Mouse (Mus musculus) c-Kit-positive CD71-negative TER-119-negative erythroid progenitor cells, embryonic 14.5 days (primary cell): ENCODE results near the gene Stk35.

ENCODE experiments used
- DNase-seq: peaks from one replicate; pipeline ENCODE4 v3.0.0-alpha.2; 2013; ENCODE audit warnings: low read depth

Stk35 gene

GRCm38 (mm10) chr2:129800271-129800903 is at the start of gene Stk35:
Gene Stk35, plus strand, starts transcription at chr2:129800517.
- peak; percentile 77 for DNase-seq

GRCm38 (mm10) chr2:129782046-129782445 is 18.3 kb upstream of the Stk35 start:
- DNase-seq, result no peak

GRCm38 (mm10) chr2:129796501-129796900 is 3.8 kb upstream of the Stk35 start:
- no peak for DNase-seq

DNA sequence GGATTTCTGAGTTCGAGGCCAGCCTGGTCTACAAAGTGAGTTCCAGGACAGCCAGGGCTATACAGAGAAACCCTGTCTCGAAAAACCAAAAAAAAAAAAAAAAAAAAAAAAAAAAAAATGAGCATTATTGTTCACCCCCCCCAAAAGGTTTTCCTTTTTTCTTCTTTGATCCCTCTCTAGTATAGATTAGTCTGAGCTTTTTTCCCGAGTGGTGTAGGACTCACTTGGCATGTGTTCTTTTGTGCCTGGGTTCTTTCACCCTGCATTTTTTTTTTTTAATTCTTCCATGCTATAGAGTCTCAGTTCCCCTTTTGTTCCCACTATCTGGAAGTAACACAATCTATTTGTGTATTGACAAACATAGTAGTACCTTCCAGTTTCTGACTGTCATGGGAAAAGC is 2.6 kb upstream of the Stk35 start:
- DNase-seq, result no peak

DNA sequence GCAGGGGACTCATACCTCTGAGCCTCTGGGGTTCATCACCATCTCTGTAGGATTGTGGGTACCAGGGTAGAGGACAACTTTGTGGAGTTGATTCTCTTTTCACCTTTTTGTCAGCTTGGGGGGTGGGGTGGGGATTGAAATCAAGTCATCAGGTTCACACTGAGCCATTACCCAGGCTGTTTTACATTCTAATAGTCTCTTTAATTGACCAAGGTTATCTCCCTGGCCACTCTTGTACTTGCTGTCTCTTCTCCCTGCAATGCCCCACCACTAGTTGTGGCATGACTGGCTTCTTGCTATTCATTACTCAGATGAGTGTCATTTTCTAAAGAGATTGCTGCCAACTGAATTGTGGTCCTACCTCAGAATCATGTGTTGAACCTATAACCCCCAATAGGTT is 1.9 kb upstream of the Stk35 start:
- no peak for DNase-seq

GRCm38 (mm10) chr2:129800904-129801230 is 550 bp downstream of the Stk35 start:
- DNase-seq, result no peak

DNA sequence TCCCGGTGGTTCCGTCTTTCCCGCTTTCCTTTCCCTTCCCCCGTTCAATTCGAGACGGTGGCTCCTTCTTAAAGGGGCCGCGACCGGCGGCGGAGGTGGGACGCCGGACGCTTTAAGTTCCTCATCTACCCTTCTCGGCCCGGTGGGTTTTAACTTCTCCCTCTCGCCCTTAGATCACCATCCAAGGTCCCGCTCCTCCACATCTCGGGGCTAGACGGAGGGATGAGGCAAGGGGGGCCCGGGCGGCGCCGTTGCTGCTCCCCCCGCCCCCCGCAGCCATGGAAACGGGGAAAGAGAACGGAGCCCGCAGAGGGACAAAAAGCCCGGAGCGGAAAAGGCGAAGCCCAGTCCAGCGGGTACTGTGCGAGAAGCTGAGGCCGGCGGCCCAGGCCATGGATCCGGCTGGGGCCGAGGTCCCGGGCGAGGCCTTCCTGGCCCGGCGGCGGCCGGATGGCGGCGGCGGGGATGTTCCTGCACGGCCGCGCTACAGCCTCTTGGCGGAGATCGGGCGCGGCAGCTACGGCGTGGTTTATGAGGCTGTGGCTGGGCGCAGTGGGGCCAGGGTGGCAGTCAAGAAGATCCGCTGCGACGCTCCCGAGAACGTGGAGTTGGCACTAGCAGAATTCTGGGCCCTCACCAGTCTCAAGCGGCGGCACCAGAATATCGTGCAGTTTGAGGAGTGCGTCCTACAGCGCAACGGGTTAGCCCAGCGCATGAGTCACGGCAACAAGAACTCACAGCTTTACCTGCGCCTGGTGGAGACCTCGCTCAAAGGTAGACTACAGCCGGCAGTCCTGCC is 1.1 kb downstream of the Stk35 start:
- peak; percentile 67 for DNase-seq

DNA sequence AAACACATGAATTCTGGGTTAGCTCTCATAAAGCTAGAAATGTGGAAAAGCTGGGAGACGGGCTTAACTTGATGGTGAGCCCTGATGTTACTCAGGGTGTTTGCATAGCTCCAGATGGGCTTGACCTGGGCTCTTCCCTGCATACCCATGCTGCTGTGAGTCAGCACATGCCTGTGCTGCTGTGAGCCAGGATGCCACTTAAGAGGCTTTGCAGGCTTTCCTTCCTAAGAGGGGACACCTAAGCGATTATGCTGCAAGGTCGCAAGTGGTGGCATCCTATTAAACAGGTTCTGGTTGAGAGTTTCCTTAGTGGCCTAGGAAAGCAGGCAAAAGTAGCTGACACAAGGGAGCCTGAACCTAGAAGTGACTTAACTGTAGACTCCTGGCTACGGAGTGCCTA is 5.2 kb downstream of the Stk35 start:
- DNase-seq, result no peak

GRCm38 (mm10) chr2:129806486-129806885 is 6.2 kb downstream of the Stk35 start:
- DNase-seq, result no peak

DNA sequence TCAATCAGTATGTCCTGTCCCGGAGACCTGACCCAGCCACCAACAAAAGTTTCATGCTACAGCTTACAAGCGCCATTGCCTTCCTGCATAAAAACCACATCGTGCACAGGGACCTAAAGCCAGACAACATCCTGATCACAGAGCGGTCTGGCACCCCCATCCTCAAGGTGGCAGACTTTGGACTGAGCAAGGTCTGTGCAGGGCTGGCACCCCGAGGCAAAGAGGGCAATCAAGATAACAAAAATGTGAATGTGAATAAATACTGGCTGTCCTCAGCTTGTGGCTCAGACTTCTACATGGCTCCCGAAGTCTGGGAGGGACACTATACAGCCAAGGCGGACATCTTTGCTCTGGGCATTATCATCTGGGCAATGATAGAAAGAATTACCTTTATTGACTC is 10.2 kb downstream of the Stk35 start:
- no peak for DNase-seq

DNA sequence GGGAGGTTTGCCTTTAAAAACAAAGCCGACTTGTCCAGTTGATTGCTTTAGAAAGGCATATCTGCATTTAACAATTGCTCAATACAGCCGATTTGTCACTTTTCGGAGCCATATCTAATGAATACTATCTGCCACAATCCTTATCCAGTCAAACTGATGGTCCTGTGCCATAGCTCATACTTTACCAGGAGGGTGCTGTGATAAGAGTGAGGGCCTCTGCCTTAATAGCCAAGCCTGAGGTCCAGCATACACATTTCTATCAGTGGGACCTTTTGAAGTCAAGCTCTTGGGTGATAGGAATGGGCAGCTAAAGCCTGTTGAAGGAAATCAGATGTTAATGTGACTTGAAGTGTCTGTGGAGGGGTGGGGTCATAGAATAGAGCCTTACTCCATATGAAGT is 13.7 kb downstream of the Stk35 start:
- DNase-seq, result no peak

DNA sequence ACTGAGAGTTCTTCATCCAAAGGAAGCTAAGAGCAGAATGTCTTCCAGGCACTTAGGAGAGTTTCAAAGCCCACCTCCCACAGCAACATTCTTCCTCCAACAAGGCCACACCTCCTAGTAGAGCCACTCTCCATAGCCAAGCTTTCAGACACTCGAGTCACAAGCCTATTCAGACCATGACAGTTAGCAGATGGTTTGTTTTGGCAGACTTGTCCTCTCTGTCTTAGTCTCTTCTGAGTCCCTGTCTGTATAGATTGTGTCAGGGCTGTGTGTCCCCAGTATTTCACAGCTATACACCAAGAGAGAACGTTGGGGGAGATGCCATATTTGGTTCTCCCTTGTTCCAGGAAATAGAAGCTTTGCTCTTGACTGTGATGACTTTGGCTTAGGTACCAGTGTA is 14.8 kb downstream of the Stk35 start:
- DNase-seq, result no peak

DNA sequence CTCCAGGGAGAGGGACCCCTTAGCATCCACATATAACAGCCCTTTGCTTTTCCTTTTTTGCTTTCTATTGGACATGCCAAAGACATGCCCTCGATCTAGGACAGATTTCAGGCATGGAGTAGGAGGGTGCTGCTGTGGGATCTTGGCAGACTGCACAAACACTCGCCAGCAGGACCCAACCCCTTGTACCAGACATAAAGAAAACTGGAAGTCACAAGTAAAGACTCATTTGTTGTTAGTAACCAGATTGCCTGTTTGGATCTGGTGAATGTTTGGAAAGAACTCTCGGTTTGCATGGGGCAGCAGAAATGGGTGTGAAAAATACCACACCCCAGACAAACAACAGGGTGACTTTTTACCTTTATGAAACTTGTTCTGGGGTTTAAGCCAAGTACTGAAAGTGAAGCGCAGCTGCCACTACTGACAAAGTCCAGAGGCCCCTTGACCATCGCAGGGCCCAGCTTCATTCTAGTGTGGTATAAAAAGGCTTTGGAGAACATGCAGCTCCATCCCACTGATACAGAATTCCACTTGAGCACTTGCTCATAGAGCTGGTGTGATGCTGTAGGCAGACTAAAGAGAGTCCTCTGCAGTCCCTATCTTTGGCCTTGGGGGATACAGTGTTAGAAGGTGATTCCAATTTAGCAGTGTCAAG is 17.4 kb downstream of the Stk35 start:
- no peak for DNase-seq

GRCm38 (mm10) chr2:129818868-129819267 is 18.6 kb downstream of the Stk35 start:
- no peak for DNase-seq

GRCm38 (mm10) chr2:129819531-129819930 is 19.2 kb downstream of the Stk35 start:
- no peak for DNase-seq

- no peak for DNase-seq
These were observed 19.6 kb downstream of the Stk35 start for GRCm38 (mm10) chr2:129819951-129820350.

DNA sequence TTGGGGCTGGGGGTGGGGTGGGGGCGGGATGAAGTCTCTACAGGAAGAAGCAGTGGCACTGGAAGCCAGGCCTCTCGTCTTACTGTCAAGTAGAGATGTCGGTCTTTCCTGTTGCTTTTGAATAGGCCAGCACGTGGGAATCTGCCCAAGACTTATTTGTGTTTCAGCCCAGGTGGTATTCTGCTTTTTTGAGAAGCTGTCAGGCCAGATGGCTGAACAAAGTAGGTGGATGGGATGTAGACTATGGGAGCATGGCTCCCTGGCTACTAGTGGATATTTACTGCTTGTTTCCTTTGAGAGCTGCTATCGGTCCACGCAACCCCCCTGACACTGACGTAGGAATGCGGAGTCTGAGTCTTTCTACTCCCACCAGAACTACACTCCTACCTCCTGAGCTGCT is 20.7 kb downstream of the Stk35 start:
- no peak for DNase-seq

DNA sequence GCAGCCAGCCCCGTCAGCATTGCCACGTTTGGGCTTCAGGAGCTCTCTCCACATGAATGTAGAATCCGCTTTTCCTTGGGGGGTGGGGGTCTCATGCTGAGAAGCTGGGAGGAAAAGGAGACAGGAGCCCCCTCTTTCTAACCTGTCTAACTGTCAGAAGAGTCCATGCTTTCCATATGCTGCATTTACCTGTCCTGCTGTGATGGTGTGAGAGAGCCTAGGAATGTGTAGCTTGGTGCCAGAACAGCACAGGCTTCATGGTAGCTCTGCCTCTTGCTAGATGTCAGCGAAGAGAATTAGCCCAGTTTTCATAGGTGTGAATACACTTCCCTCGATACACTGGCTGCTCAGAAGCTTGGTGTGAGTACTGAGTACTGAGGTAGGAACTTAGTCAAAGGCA is 21.3 kb downstream of the Stk35 start:
- DNase-seq, result no peak

DNA sequence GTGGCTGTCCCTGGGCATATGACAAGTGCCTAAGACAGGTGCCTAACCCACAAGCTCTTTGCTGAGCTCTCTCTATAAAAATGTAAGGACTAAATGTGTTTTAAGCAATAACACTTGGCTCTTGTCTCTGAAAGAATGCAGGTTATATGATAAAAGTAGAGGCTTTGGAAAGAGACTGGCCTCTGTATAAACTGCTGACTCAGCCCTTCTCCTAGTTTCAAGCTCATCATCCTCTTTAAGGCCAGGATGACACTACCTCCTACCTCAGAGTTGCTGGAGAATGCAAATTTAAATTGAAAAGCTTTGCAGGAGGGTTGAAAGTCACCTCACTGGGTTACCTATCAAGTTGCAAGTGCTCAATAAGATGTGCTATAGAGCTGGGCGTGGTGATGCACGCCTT is 23.0 kb downstream of the Stk35 start:
- no peak for DNase-seq

DNA sequence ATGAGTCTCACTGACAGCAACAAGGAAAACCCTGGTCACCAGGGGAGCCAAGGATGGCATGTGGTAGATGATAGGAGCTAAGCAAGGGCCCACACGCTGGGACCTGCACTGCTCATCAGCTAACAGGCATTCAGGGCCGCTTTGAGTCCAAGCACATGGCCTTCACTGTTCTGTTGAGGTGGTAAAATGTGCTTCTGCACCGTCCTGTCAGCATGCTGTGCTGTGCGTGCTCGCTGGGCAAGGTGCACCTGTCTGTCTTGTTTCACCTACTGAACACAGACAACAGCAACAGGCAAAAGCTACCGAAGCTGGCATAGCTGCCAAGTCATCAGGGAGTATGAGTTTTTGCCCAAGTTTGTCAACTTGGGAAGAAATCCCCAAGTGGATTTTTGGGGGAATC is 23.9 kb downstream of the Stk35 start:
- no peak for DNase-seq

GRCm38 (mm10) chr2:129826141-129826540 is 25.8 kb downstream of the Stk35 start:
- no peak for DNase-seq

- DNase-seq, result no peak
These were observed 32.7 kb downstream of the Stk35 start for GRCm38 (mm10) chr2:129832993-129833392.

DNA sequence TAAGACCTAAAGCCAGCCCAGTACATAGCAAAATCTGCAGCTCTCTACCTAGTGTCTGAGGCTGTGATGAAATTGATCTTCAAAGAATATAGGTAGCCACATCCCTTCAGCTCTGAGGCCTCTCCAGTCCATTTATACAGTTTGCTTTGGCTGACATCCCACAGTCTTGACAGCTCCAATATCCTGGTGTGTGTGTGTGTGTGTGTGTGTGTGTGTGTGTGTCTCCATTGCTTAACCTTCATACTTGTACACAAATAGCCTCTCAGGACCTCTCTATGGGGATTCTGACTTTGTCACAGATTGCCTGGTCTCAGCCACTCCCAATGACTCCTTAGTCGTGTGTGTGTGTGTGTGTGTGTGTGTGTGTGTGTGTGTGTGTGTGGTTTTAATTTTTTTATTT is 33.9 kb downstream of the Stk35 start:
- DNase-seq, result no peak
